Mouse (Mus musculus) kidney, embryonic 14.5 days (tissue): ENCODE measurements around the gene Igf2bp1. TPM values are rescaled to one million over a fixed set of nuclear protein-coding genes. Genes with fewer than 3 reads are reported as not detected.

Source experiments
- ATAC-seq: fragments of 200-750 bp; cut with Nextera tagmentation; 2 replicates; pipeline ENCODE4 v1.8.0; 2017; ENCODE audit warnings: moderate number of reproducible peaks, mild to moderate bottlenecking, moderate TSS enrichment, moderate library complexity; ENCODE audit not compliant: low FRiP score, low TSS enrichment
- H3K27ac ChIP-seq: fragments of 300-500 bp; sonication (generic); 2 replicates; pipeline ENCODE4 v1.5.1; 2014; ENCODE audit warnings: low read depth, mild to moderate bottlenecking, low read length, moderate library complexity, mixed read lengths
- H3K27me3 ChIP-seq: fragments of 300-500 bp; sonication (generic); 2 replicates; pipeline ENCODE4 v1.6.1; 2014; ENCODE audit warnings: mild to moderate bottlenecking, low read length; ENCODE audit not compliant: control insufficient read depth, insufficient read depth
- H3K36me3 ChIP-seq: fragments of 300-500 bp; sonication (generic); 2 replicates; pipeline ENCODE4 v1.6.1; 2014; ENCODE audit warnings: low read length, mixed read lengths; ENCODE audit not compliant: control insufficient read depth, insufficient read depth
- H3K4me1 ChIP-seq: fragments of 300-500 bp; sonication (generic); 2 replicates; pipeline ENCODE4 v1.6.1; 2014; ENCODE audit warnings: low read length, mixed read lengths; ENCODE audit not compliant: control insufficient read depth, insufficient read depth
- H3K4me2 ChIP-seq: fragments of 300-500 bp; sonication (generic); replicated peaks from 2 replicates; pipeline ENCODE4 v1.6.1; 2014; ENCODE audit warnings: low read depth, mild to moderate bottlenecking, low read length
- H3K4me3 ChIP-seq: fragments of 300-500 bp; sonication (generic); 2 replicates; pipeline ENCODE4 v1.5.1; 2014; ENCODE audit warnings: mild to moderate bottlenecking, low read length
- H3K9ac ChIP-seq: fragments of 300-500 bp; sonication (generic); 2 replicates; pipeline ENCODE4 v1.6.1; 2014; ENCODE audit warnings: low read depth, mild to moderate bottlenecking, low read length, moderate library complexity
- H3K9me3 ChIP-seq: fragments of 300-500 bp; sonication (generic); 2 replicates; pipeline ENCODE4 v1.6.1; 2016; ENCODE audit warnings: low read length; ENCODE audit not compliant: control insufficient read depth
- WGBS: fragments of 180-500 bp; shearing (Covaris S2); extraction: QIAGEN DNeasy Blood & Tissue Kit; methylation state at CpG from one replicate; pipeline ENCODE4 v1.1.7; 2014; 5-methylcytosine and 5-hydroxymethylcytosine counted together
- polyA plus RNA-seq: library from polyadenylated mRNA; unstranded; fragments of >200 nt; fragmentation: Nextera tagmentation; extraction: Ambion mirVana; gene quantifications from 2 replicates; pipeline ENCODE4 v1.2.1, GENCODE M21; 2014

Gene Igf2bp1
- polyA plus RNA-seq, 1 experiment from 2014 or later, result 42.1 TPM

DNA sequence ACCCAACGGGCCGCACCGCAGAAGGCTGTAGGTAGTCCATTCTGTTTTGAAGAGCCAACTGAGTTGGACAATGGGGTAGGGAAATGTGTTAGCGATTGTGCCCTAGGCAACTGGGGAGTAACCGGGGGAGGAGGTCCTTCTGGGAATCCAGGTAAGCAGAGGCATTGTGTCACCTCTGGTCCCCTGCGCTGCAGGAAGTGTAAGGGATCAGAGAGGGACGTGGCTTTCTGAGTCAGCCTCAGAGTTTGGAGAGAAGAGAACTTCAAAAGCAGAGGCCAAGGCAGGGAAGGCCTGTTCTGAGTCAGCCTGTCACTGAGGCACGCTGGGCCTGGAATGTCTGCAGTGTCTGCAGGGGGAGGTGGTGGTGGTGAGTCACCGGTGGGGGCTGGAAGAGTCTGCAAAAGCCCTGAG is 12.2 kb upstream of the Igf2bp1 start:
- Histone ChIP-seq H3K4me3 (no peak overlapping the region), H3K9ac (no peak overlapping the region), H3K4me1 (no peaks in the 10 kb centered on the region), H3K9me3 (no peaks in the 10 kb centered on the region), H3K4me2 (no peak overlapping the region), H3K27me3 (no peaks in the 10 kb centered on the region), H3K36me3 (no peaks in the 10 kb centered on the region), H3K27ac (no peak overlapping the region)
- WGBS, result 19% methylated on average over 9 of the region's 9 CpGs
- no peak for ATAC-seq

DNA sequence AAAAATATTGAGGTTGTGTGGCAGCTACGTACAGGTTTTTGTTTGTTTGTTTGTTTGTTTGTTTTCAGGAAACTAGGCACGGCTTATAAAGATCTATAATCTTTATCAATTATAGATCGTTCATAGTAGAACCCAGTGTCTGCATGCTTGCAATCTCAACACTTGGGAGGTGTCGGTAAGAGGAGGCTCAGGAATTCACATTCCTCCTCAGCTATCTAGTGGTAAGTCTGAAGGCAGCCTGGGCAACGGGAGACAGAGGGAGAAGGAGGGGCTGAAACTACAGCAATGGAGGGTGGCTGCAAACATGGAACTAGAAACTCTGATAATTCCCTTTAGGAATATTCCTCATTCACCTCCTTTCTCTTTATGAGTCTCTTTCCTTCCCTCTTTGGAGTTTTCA is 9.7 kb upstream of the Igf2bp1 start:
- H3K9me3 ChIP-seq, result no peaks in the 10 kb centered on the region
- no peak for ATAC-seq
- no peaks in the 10 kb centered on the region for H3K4me1 ChIP-seq
- no peak overlapping the region for H3K4me2 ChIP-seq
- WGBS, result 39% methylated on average over 5 of the region's 5 CpGs
- no peak overlapping the region for H3K9ac ChIP-seq
- no peaks in the 10 kb centered on the region for H3K36me3 ChIP-seq
- H3K27ac ChIP-seq, result no peak overlapping the region
- no peaks in the 10 kb centered on the region for H3K27me3 ChIP-seq
- H3K4me3 ChIP-seq, result no peak overlapping the region

DNA sequence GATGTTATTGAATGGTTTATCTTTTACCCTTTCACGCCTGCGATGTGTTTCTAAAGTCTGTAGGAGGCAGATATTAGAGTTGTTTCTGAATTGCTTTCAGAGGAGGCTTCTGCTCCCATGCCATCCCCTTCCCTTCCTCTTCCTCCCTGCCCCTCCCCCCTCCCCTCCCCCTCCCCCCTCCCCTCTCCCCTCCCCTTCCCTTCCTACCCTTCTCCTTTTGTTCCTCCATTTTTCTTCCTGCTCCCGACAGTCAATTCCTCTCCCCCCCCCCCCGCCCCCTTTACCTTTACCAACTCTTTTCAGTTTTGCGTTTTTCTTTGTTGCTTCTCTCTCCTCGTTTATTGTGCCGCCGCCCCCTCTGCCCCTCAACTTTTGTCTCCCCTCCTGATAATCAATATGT is 6.2 kb upstream of the Igf2bp1 start:
- Histone ChIP-seq H3K36me3 (no peaks in the 10 kb centered on the region), H3K27me3 (no peaks in the 10 kb centered on the region), H3K4me2 (no peak overlapping the region), H3K27ac (no peak overlapping the region), H3K4me3 (no peak overlapping the region), H3K4me1 (no peaks in the 10 kb centered on the region), H3K9ac (no peak overlapping the region), H3K9me3 (no peaks in the 10 kb centered on the region)
- 7% methylated on average over 5 of the region's 8 CpGs for WGBS
- ATAC-seq, result no peak

DNA sequence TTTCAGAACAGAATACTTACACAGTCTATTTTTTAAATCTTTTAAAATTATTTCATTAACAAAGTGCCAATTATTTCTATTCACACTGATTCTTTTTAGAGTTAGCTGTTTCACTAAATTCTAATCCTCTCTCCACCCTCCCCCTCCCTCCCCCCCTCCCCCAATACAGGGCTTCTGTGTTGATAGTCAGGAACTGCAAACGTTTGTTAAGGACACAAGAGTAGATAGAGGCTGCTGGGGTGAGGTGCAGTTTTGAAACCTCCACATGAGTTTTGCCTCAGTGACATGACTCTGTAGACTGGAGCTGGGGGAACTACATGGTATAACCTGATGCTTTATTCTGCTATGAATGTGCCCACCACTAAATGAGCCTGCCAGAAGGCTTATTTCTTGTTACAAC is 3.1 kb upstream of the Igf2bp1 start:
- Histone ChIP-seq H3K4me3 (no peak overlapping the region), H3K9ac (no peak overlapping the region), H3K4me2 (no peak overlapping the region), H3K4me1 (no peaks in the 10 kb centered on the region), H3K9me3 (no peaks in the 10 kb centered on the region), H3K36me3 (no peaks in the 10 kb centered on the region), H3K27me3 (no peaks in the 10 kb centered on the region), H3K27ac (no peak overlapping the region)
- 5% methylated on average over 1 of the region's 1 CpGs for WGBS
- no peak for ATAC-seq

DNA sequence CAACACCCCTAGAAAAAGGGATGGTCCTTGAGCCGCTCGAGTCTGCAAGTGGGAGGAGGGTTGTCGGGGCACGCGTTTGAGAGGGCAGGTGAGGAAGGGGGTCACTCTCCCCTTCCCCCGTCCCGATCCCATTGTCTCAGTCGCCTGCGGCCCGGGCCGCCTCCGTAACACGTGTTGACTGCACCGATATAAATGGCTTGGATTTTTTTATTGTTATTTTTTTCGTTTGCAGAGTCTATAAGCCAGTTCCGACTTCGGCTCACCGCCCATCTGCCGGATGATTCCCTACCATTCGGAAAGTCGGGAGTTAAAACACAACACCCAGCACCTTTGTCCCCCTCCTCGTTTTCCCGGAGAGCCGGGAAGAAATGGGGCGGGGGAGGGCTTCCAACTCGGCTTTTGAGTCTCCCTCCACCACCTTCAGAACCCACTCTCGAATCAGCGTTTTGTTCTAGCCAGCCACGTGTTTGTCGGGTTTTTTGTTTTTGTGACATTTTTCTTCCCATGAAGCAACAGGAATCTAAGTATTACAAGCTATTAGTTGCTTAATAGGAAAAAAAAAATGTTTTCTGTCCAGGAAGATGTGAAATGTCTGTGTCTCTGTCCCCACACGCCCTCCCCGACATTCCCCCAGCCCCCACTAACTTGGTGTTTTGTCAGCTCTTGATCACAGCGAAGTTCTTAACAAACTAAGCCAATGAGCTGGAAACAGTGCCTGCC is 1.9 kb upstream of the Igf2bp1 start:
- H3K4me1 ChIP-seq, result peaks cover 5% of the 10 kb centered on the region; the same call in 1 of the 2 replicates
- peak overlapping the region; percentile 75 for H3K4me2 ChIP-seq
- H3K27me3 ChIP-seq, result no peaks in the 10 kb centered on the region
- WGBS, result under 1% methylated on average over 33 of the region's 33 CpGs
- H3K9me3 ChIP-seq, result no peaks in the 10 kb centered on the region
- H3K9ac ChIP-seq, result peak overlapping the region; percentile 92
- no peak; the same call in 1 of the 2 replicates for ATAC-seq
- H3K36me3 ChIP-seq, result no peaks in the 10 kb centered on the region
- peak overlapping the region; percentile 96 for H3K4me3 ChIP-seq
- H3K27ac ChIP-seq, result peak overlapping the region; percentile 94

DNA sequence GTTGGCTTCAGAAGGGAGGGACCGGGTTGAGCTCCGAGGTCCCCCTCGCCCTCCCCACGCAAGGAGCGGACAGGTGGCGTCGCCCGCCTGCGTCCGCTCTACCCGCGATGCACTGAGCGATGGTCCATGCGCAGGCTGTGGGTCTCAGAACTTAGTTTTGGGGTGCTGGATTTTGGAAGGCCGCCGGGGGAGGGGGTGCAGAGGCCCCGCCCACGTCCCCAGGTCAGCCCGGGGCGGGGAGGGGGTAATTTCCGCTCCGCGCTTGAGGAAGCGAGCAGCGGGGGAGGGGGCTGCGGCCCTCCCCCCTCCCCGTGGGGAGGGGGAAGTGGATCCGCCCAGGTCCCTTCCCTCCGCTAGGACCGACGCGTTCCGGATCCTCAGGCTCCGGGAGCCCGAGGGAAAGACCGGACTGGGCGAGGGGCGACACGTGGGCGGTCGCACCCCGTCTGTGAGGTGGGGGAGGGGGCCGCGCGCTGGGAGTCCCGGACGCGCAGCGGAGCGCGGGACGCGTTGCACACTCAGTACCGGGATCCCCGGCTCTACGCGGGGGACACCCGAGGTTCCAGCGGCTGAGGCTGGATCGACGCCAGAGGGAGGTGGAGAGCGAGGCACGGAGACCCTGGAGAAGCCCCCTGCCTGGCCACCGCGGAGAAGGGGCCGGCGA is 1.2 kb upstream of the Igf2bp1 start:
- peak; percentile 88 for ATAC-seq
- WGBS, result under 1% methylated on average over 52 of the region's 67 CpGs
- Histone ChIP-seq H3K9me3 (no peaks in the 10 kb centered on the region), H3K36me3 (no peaks in the 10 kb centered on the region), H3K4me1 (peaks cover 12% of the 10 kb centered on the region), H3K9ac (peak overlapping the region; percentile 92), H3K4me3 (peak overlapping the region; percentile 96), H3K27ac (peak overlapping the region; percentile 94), H3K4me2 (peak overlapping the region; percentile 75), H3K27me3 (no peaks in the 10 kb centered on the region)

DNA sequence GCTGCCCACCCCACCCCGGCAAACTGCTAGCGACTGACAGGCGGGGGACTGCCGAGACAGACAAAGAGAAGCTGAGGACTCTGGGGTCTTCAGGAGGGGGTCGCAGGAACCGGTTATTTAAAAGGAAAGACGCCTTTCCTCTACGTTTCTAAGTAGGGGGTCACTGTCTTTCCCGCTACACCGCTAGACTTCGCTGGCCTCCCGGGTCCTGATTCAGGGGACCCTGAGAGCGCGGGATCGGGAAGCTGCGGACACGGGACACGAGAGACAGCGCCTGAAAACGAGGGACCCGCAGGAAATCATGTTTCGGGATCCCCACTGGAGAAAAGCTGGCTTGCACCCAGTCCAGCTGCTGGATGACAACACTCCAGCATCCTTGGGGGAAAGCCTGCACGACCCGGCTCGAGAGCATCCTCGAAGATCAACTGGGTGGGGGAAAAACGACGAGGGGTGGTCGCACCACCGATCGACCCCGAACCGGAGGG is 669 bp upstream of the Igf2bp1 start:
- Histone ChIP-seq H3K4me1 (peaks cover 18% of the 10 kb centered on the region), H3K4me3 (peak overlapping the region; percentile 96), H3K36me3 (no peaks in the 10 kb centered on the region), H3K27me3 (no peaks in the 10 kb centered on the region), H3K4me2 (peak overlapping the region; percentile 75), H3K9me3 (no peaks in the 10 kb centered on the region), H3K27ac (peak overlapping the region; percentile 94), H3K9ac (peak overlapping the region; percentile 92)
- ATAC-seq, result peak; percentile 22
- WGBS, result 0% methylated on average over 33 of the region's 33 CpGs

DNA sequence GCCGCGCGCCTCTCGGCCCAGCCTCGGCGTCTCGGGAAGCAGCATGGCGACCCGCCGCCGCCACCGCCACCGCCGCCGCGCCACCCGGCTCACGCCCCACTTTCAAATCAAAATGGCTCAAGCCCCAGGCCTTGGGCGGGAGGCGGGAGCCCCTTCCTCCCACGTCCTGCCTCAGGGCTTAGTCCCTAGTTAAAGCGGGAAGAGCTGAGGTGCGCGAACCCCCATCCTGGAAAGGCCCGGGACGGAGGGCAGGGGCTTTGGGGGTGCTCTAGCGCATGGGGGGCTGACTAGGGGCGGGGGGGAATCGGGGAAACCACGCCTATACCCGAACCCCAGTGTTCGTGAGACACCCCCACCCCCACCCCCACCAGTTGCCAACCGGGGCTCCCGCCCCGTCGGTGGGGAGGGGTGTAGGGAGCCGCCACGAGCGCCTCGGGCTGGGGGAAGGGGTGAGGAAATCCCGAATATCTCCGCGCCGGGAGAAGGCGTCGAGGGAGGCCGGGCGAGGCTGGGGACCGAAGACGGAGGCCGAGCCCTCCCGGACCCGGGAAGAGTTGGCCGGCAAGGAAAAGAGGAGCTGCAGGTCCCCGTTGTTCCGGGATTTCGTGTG is 842 bp downstream of the Igf2bp1 start:
- Histone ChIP-seq H3K4me2 (peak overlapping the region; percentile 75), H3K36me3 (no peaks in the 10 kb centered on the region; the same call in 1 of the 2 replicates), H3K9me3 (no peaks in the 10 kb centered on the region), H3K27me3 (no peaks in the 10 kb centered on the region), H3K4me1 (peaks cover 21% of the 10 kb centered on the region), H3K27ac (peak overlapping the region; percentile 94), H3K9ac (peak overlapping the region; percentile 92), H3K4me3 (peak overlapping the region; percentile 96)
- ATAC-seq, result 0 out of 2 replicates have a peak, but pooled peaks have one; percentile 5
- 1% methylated on average over 42 of the region's 57 CpGs for WGBS
